Mouse (Mus musculus): ENCODE results near the gene Prcp. TPM values are rescaled to one million over a fixed set of nuclear protein-coding genes. Genes with fewer than 3 reads are reported as not detected.

The Prcp gene
- total RNA-seq, 1 experiment = 27.7 TPM

DNA sequence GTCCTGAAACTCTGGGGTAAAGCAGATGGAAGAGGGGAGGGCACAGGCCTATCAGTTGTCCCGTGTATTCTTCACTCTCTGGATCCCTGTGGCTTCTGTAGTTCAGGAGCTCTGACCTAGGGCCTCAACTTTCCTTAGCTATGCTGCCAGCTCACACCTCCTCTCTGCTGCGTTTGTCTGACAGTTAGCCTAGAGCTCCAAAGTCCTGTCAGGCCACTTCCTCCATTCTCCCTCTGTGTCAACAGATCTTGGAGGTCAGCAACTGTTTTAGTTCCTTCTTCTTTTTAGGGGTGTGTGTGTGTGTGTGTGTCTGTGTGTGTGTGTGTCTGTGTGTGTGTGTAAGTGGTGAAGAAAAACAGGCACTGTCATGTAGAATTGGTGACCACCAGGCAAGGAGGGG, 106.5 kb downstream of the Prcp start:
- TF ChIP-seq MAFK (IDR thresholded peaks at IDR 0.05; ENCODE audit: insufficient read depth, low read depth, low read length) (no peak), ZNF384 (IDR thresholded peaks at IDR 0.05; ENCODE audit: low read depth, low read length) (no peak), CHD2 (IDR thresholded peaks at IDR 0.05; ENCODE audit: low read depth, low read length) (no peak), HCFC1 (IDR thresholded peaks at IDR 0.05; ENCODE audit: borderline replicate concordance, insufficient read depth, low read length) (no peak), ZC3H11A (IDR thresholded peaks at IDR 0.05; ENCODE audit: borderline replicate concordance, low read depth, low read length) (no peak)
- no peak for DNase-seq (ENCODE audit: low read depth, low spot score)
- Histone ChIP-seq H3K9me3 (ENCODE audit: control insufficient read depth, insufficient read depth, low read depth, low read length) (no peaks in the 10 kb centered on the region), H3K4me3 (ENCODE audit: insufficient read depth in 1 of 2, low read depth in 1 of 2, low read length in 2 of 2, poor library complexity in 1 of 2, severe bottlenecking in 1 of 2) (no peak overlapping the region), H3K9ac (ENCODE audit: insufficient read depth, low read depth, low read length, poor library complexity, severe bottlenecking) (no peak overlapping the region), H3K4me1 (ENCODE audit: control insufficient read depth in 2 of 2, insufficient read depth in 2 of 2, low read length in 2 of 2, poor library complexity in 1 of 2) (no peaks in the 10 kb centered on the region), H3K36me3 (ENCODE audit: control insufficient read depth, insufficient read depth, low read length, poor library complexity, severe bottlenecking) (no peaks in the 10 kb centered on the region), H3K27ac (ENCODE audit: insufficient read depth, low read depth, low read length, poor library complexity, severe bottlenecking) (no peak overlapping the region)
- in situ Hi-C loops (cut with MboI; ENCODE audit: low sequenced_read_pairs in 2 of 2, unreplicated experiment in 2 of 2) = no loop called here

- Histone ChIP-seq H3K9ac (ENCODE audit: insufficient read depth, low read depth, low read length, poor library complexity, severe bottlenecking) (no peak overlapping the region), H3K36me3 (ENCODE audit: control insufficient read depth, insufficient read depth, low read length, poor library complexity, severe bottlenecking) (no peaks in the 10 kb centered on the region), H3K4me3 (ENCODE audit: insufficient read depth in 1 of 2, low read depth in 1 of 2, low read length in 2 of 2, poor library complexity in 1 of 2, severe bottlenecking in 1 of 2) (no peak overlapping the region), H3K27ac (ENCODE audit: insufficient read depth, low read depth, low read length, poor library complexity, severe bottlenecking) (no peak overlapping the region), H3K4me1 (ENCODE audit: control insufficient read depth in 2 of 2, insufficient read depth in 2 of 2, low read length in 2 of 2, poor library complexity in 1 of 2) (no peaks in the 10 kb centered on the region), H3K9me3 (ENCODE audit: control insufficient read depth, insufficient read depth, low read depth, low read length) (no peaks in the 10 kb centered on the region)
- no peak for DNase-seq (ENCODE audit: low read depth, low spot score)
- in situ Hi-C loops (cut with MboI; ENCODE audit: low sequenced_read_pairs in 2 of 2, unreplicated experiment in 2 of 2) = no loop called here
- no peak for TF ChIP-seq MAFK (IDR thresholded peaks at IDR 0.05; ENCODE audit: insufficient read depth, low read depth, low read length)
- TF ChIP-seq CHD2 (IDR thresholded peaks at IDR 0.05; ENCODE audit: low read depth, low read length) = no peak
- no peak for TF ChIP-seq HCFC1 (IDR thresholded peaks at IDR 0.05; ENCODE audit: borderline replicate concordance, insufficient read depth, low read length)
- no peak for TF ChIP-seq ZC3H11A (IDR thresholded peaks at IDR 0.05; ENCODE audit: borderline replicate concordance, low read depth, low read length)
- TF ChIP-seq ZNF384 (IDR thresholded peaks at IDR 0.05; ENCODE audit: low read depth, low read length) = no peak
Measured at GRCm38 (mm10) chr7:92981864-92982263, 107.6 kb downstream of the Prcp start.

Other genes with a start within 250 kb of the Prcp start
- gene Ankrd42, start 237.3 kb upstream of the Prcp start, total RNA-seq (2012; rRNA removed) = 5.2 and 6.1 TPM in 2 replicates
- 49.9 TPM in 2 replicates for gene Pcf11, start 204.5 kb upstream of the Prcp start, total RNA-seq (2012; rRNA removed)
- gene Rab30, start 132.9 kb upstream of the Prcp start, total RNA-seq (2012; rRNA removed) = 6.8 and 7.4 TPM in 2 replicates
- gene Ddias, start 223 bp upstream of the Prcp start, total RNA-seq (2012; rRNA removed) = 37.8 and 46.3 TPM in 2 replicates
- gene Fam181b, start 205.4 kb downstream of the Prcp start, total RNA-seq (2012; rRNA removed) = 1.3 and 1.8 TPM in 2 replicates

Measured in ES-E14 (cell line).